Comparison of ENCODE assay signal across 19 mouse cellular contexts in the genomic region with DNA sequence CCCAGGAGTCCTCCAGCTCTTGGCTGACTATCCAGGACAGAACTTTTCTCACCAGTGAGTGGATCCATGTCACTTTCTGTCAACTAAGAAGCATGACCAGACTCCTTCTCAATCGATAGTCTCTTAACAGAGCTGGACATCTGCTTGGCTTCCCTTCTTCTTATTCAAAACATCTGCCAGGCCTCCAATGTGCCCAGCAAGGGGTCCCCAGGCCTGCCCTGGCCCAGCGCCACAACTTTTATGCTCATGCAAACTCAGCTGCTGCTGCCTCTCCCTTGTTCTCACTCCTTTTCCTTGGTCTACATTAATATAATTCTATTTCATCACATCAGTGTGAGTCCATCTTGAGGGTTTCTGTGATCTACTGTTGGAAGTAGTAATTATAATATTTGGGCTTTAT.
DNase-seq lines count a peak whose midpoint lies in the region; TF ChIP-seq lines count a peak whose summit lies in the region.
"Had no signal": no experiment of that assay in that cellular context is flagged by ENCODE, and none has a peak within 500 bp of the region (broad histone marks: within the 10 kb centered on the region; RNA-seq: fewer than 3 reads in every experiment).

No protein-coding gene starts in this region.

- intact Hi-C loops in left cerebral cortex, postnatal 4 days (cut with DNase I) = no loop called here
- intact Hi-C loops in left cerebral cortex, adult 2 months (cut with DNase I) = no loop called here

- DNase-seq in cerebellum, postnatal 14 days = peak; percentile 65 to 70
- DNase-seq in cerebellum, adult 11 months = no peak
- DNase-seq in heart, adult 11 months = peak; percentile 33
- no peak for DNase-seq in heart, adult 18-20 months
- peak; percentile 83 for DNase-seq in left cerebral cortex, postnatal 4 days
- DNase-seq in left cerebral cortex, adult 2 months (ENCODE audit: extremely low spot score in 1 of 2, low spot score in 2 of 2) = no peak
- peak; percentile 45 for DNase-seq in testis, postnatal 10 days (ENCODE audit: low spot score)
- no peak for DNase-seq in testis, postnatal 14 days (ENCODE audit: low spot score)
- DNase-seq: adrenal gland, adult 2 months; adrenal gland, postnatal 10 days; adrenal gland, postnatal 25 days; cerebellum, adult 11-12 months; cerebellum, adult 9-10 months; embryo, embryonic 11 days had no signal

- H3K4me3 ChIP-seq in left cerebral cortex, adult 2 months = no peak overlapping the region
- H3K4me3 ChIP-seq: embryonic facial prominence, embryonic 12.5 days; embryonic facial prominence, embryonic 15.5 days; erythroblast, embryonic 14.5 days; forebrain, embryonic 10.5 days; forebrain, embryonic 12.5 days had no signal

- no peak overlapping the region for H3K27ac ChIP-seq in left cerebral cortex, adult 2 months
- H3K27ac ChIP-seq: embryonic facial prominence, embryonic 12.5 days; embryonic facial prominence, embryonic 15.5 days; forebrain, embryonic 10.5 days; forebrain, embryonic 12.5 days had no signal

- TF ChIP-seq CTCF in left cerebral cortex, adult 2 months (IDR thresholded peaks at IDR 0.05) = no peak

Comparison
In these comparisons a context has a peak if more than half of its experiments do, and no peak if none do; other contexts are left out.
1. DNase-seq: peak in cerebellum, postnatal 14 days (2 of 2), heart, adult 11 months (single experiment), left cerebral cortex, postnatal 4 days (single experiment) and testis, postnatal 10 days (single experiment); none in cerebellum, adult 11 months (single experiment), heart, adult 18-20 months (0 of 2), left cerebral cortex, adult 2 months (0 of 2) and testis, postnatal 14 days (single experiment).